Mouse (Mus musculus) heart, adult 2 months (tissue): ENCODE results near the gene Wdr24.

ENCODE experiments used
- CTCF ChIP-seq: fragments of 200-600 bp; IDR thresholded peaks from 2 replicates; pipeline ENCODE4 v1.8.1; 2022; ENCODE audit warnings: antibody characterized with exemption, mild to moderate bottlenecking, moderate library complexity
- EP300 ChIP-seq: fragments of 200-500 bp; IDR thresholded peaks from 2 replicates; pipeline ENCODE4 v1.6.1; 2011; ENCODE audit warnings: low read depth, low read length, control low read depth; ENCODE audit not compliant: insufficient read depth
- POLR2A ChIP-seq: fragments of 200-500 bp; IDR thresholded peaks from 2 replicates; pipeline ENCODE4 v1.6.1; 2011; ENCODE audit warnings: mild to moderate bottlenecking, low read depth, low read length, control low read depth; ENCODE audit not compliant: insufficient read depth

GRCm38 (mm10) chr17:25828712-25829557 is 5.5 kb downstream of the Wdr24 start, which contains the start of gene Jmjd8:
- TF ChIP-seq EP300 = no peak
- TF ChIP-seq POLR2A = peak; percentile 84
- TF ChIP-seq CTCF = peak; percentile 58
